Mouse (Mus musculus) hindbrain, embryonic 10.5 days (tissue): ENCODE measurements around the gene Tmem136. TPM values are rescaled to one million over a fixed set of nuclear protein-coding genes. Genes with fewer than 3 reads are reported as not detected.

Experiments
- DNase-seq: peaks from one replicate; pipeline ENCODE4 v3.0.0-alpha.2; 2017; ENCODE audit warnings: low spot score
- H3K27ac ChIP-seq: fragments of 300-500 bp; sonication (generic); 2 replicates; pipeline ENCODE4 v1.5.1; 2016; ENCODE audit warnings: mild to moderate bottlenecking, moderate library complexity
- H3K27me3 ChIP-seq: fragments of 300-500 bp; sonication (generic); 2 replicates; pipeline ENCODE4 v1.6.1; 2016; ENCODE audit warnings: mild to moderate bottlenecking; ENCODE audit not compliant: poor library complexity, insufficient read depth, severe bottlenecking
- H3K36me3 ChIP-seq: fragments of 300-500 bp; sonication (generic); 2 replicates; pipeline ENCODE4 v1.6.1; 2016; ENCODE audit warnings: mild to moderate bottlenecking, moderate library complexity
- H3K4me1 ChIP-seq: fragments of 300-500 bp; sonication (generic); replicated peaks from 2 replicates; pipeline ENCODE4 v1.6.1; 2016; ENCODE audit warnings: mild to moderate bottlenecking
- H3K4me3 ChIP-seq: fragments of 300-500 bp; sonication (generic); 2 replicates; pipeline ENCODE4 v1.5.1; 2016; ENCODE audit warnings: mild to moderate bottlenecking, moderate library complexity
- H3K9me3 ChIP-seq: fragments of 300-500 bp; sonication (generic); 2 replicates; pipeline ENCODE4 v1.6.1; 2016; ENCODE audit warnings: mild to moderate bottlenecking, moderate library complexity
- WGBS: fragments of 180-500 bp; shearing (Covaris S2); methylation state at CpG from one replicate; pipeline ENCODE4 v1.1.7; 2016; 5-methylcytosine and 5-hydroxymethylcytosine counted together
- polyA plus RNA-seq: library from polyadenylated mRNA; unstranded; fragments of >200 nt; fragmentation: Nextera tagmentation; extraction: Ambion mirVana; gene quantifications from 2 replicates; pipeline ENCODE4 v1.2.1, GENCODE M21; 2016

Gene Tmem136
- polyA plus RNA-seq, result 13.0 and 13.7 TPM in 2 replicates

DNA sequence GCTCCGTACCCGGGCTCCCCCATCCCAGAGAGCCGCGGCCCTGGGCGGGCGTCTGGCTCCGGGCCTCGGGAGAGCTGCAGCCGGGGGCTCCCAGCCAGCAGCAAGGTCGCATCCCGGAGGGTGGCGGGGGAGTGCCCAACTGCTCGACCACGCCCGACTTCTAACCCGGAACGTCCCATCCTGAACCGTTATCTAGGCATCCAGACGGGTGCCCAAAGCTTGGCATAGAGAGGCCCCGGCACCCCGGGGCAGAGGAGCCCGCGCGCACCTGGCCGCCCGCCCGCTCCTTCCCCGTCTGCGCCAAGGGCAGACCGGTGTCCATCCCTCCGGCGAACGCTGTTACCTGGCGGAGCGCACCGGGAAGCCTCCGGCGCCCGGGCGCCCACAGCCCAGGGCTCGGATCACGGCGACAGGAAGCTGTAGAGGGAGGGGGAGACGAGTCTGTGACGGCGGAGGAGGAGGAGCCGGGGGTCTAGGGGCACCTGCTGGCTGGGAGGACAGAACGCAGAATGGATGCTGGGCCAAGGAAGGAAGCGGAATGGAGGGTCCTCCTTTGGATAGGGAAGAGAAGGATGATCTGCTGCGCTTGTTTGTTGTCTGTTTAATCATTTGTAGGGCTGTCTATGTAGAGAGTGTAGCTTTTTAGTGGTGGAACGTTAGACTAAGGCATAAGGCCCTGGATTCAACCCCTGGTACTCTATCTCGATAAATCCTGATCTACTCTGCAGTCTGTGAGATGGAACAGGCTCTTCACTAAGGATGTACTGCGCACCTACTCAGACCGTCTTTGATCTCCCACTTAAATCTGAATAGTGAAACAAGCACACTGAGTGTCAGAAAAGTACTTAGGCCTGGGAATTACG, at the start of gene Tmem136:
TSS of gene Tmem136 (minus strand) at position 437 of the 863 bp plus-strand sequence.
- peak; percentile 78 for DNase-seq
- 4% methylated on average over 55 of the region's 55 CpGs for WGBS
- Histone ChIP-seq H3K27me3 (peaks cover 4% of the 10 kb centered on the region; the same call in 1 of the 2 replicates), H3K4me1 (peaks cover 20% of the 10 kb centered on the region), H3K9me3 (no peaks in the 10 kb centered on the region), H3K27ac (peak within 1 kb of the TSS; percentile 89), H3K4me3 (peak within 1 kb of the TSS; percentile 95), H3K36me3 (peaks cover 8% of the 10 kb centered on the region)

DNA sequence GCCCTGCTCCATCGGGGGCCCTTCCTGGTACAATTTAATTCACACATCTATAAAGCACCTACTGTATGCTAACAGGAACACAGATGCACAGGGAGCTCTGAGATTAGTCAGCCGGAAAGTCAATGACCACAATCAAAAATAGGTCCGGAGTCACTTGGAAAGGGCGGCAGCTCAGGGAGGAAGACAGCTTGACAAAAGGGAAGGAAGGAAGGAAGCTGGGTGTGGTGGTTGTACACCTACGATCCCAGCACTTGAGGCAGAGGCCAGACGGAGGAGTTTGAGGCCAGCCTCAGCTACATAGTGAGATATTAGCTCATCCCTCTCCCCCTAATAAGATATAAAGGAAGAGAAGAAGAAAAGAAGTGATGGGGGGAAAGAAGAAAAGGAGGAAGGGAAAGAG, 39.6 kb upstream of the Tmem136 start:
- Histone ChIP-seq H3K4me3 (no peak overlapping the region), H3K4me1 (no peaks in the 10 kb centered on the region), H3K27me3 (no peaks in the 10 kb centered on the region), H3K36me3 (no peaks in the 10 kb centered on the region), H3K27ac (no peak overlapping the region), H3K9me3 (no peaks in the 10 kb centered on the region)
- no peak for DNase-seq
- 86% methylated on average over 6 of the region's 6 CpGs for WGBS

DNA sequence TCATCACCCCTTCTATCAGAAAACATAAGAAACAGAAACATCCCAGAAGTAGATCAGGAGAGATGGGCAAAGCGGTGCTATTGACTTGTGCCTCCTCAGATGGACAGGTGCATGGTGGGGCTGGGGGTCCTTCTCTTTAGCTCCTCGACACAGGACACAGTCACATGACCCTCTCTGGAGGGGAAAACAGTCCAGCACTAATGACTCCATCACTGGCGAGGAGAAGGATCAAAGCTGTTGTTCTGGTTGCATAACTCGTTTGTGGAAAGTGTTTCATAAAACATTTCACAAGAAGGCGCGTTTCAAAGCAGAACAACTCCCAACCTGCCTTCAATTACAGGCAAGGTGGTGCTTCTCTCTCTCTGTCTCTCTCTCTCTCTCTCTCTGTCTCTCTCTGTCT, 35.4 kb upstream of the Tmem136 start:
- no peak for DNase-seq
- H3K4me1 ChIP-seq, result no peaks in the 10 kb centered on the region
- no peak overlapping the region for H3K27ac ChIP-seq
- H3K36me3 ChIP-seq, result no peaks in the 10 kb centered on the region
- no peaks in the 10 kb centered on the region; the same call in 1 of the 2 replicates for H3K27me3 ChIP-seq
- H3K9me3 ChIP-seq, result no peaks in the 10 kb centered on the region
- WGBS, result 89% methylated on average over 6 of the region's 6 CpGs
- no peak overlapping the region for H3K4me3 ChIP-seq

DNA sequence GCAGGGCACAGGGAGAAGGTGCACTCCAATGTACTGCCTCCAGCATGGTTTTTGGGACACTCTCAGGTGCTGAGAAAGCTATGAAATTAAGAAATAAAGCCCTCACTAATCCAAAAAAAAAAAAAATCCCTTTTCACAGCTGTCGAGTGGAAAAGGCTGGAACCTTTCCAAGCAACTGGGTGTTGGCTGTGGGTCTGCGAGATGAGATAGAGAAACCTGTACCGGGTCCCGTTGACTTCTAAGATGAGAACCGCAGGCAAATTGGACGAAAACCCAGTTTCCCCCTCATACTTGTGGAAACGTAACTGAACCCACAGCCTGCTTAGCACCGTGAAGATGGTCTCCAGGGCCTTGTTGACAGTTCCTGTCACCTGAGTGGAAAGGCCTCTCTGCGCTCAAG, 34.6 kb upstream of the Tmem136 start:
- no peak overlapping the region for H3K27ac ChIP-seq
- no peaks in the 10 kb centered on the region for H3K9me3 ChIP-seq
- WGBS, result 84% methylated on average over 9 of the region's 9 CpGs

DNA sequence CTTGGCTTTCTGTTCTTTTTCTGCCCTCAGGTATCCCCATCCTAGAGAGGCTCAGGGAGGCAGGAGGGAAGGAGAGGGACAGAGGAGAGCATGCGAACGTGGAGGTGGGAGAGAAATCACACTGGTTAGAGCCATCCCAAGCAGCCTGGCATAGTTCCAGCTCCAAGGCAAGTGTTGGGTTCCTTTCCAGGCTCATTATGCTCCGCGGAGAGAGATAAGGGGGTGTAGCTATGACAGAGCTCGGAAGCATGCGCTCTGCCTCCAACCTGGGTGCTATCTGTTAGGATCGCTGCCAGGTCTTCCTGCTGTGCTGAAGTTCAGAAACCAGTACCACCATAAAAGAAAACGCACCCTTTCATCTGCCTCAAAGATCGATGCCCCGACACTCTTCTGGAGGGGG, 33.7 kb upstream of the Tmem136 start:
- no peak overlapping the region for H3K27ac ChIP-seq
- no peak for DNase-seq
- WGBS, result 69% methylated on average over 10 of the region's 10 CpGs
- no peaks in the 10 kb centered on the region for H3K36me3 ChIP-seq
- no peaks in the 10 kb centered on the region for H3K4me1 ChIP-seq
- no peaks in the 10 kb centered on the region; the same call in 1 of the 2 replicates for H3K27me3 ChIP-seq
- H3K9me3 ChIP-seq, result no peaks in the 10 kb centered on the region
- H3K4me3 ChIP-seq, result no peak overlapping the region

More for the DNA sequence above, 34.6 kb upstream of the Tmem136 start:
- H3K4me3 ChIP-seq, result no peak overlapping the region
- H3K27me3 ChIP-seq, result no peaks in the 10 kb centered on the region; the same call in 1 of the 2 replicates
- no peaks in the 10 kb centered on the region for H3K36me3 ChIP-seq
- no peak for DNase-seq
- H3K4me1 ChIP-seq, result no peaks in the 10 kb centered on the region

DNA sequence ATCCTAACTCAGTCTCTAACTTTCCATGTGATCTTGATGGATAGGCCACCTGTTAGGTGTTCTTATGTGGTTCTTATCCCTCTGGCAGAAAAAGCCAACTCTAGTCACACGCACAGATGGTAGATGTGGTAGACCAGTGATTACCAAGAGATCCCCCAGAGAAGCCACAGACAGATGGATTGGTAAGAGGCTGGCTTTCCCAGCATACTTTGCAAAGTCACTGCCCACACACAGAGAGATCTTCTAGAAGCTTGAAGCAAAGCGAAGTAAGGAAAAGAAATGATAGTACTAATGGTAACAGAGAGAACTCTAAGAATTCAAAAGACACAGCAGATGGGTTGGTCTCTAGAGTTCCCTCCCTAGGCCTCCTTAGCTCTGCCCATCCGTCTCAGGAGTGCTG, 33.1 kb upstream of the Tmem136 start:
- H3K9me3 ChIP-seq, result no peaks in the 10 kb centered on the region
- H3K4me1 ChIP-seq, result no peaks in the 10 kb centered on the region
- H3K27me3 ChIP-seq, result no peaks in the 10 kb centered on the region; the same call in 1 of the 2 replicates
- H3K27ac ChIP-seq, result no peak overlapping the region
- DNase-seq, result no peak
- H3K36me3 ChIP-seq, result no peaks in the 10 kb centered on the region
- WGBS, result 86% methylated on average over 3 of the region's 3 CpGs
- H3K4me3 ChIP-seq, result no peak overlapping the region

DNA sequence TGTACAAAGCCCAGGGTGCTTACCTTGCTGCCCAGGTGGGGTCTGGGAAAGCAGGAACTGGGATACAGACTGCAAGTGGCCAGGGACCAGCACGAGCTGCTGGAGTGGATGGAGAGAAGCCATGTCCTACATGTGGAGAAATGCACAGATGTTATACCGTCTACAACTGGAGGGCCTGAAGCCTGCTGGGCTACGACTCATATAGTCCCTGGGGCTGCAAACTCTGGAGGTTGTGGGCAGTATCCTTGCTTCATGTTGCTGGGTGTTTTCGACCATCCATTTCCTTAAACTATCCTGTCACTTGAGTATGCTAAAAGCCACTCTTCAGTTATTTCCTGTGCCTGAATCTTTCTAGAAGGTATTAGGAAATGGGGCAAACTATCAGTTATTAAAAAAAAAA, 28.8 kb upstream of the Tmem136 start:
- DNase-seq, result no peak
- WGBS, result 84% methylated on average over 4 of the region's 4 CpGs
- Histone ChIP-seq H3K9me3 (no peaks in the 10 kb centered on the region), H3K27me3 (no peaks in the 10 kb centered on the region; the same call in 1 of the 2 replicates), H3K4me1 (0 out of 2 replicates have a peak, but pooled peaks cover 9% of the 10 kb centered on the region), H3K4me3 (no peak overlapping the region), H3K27ac (no peak overlapping the region), H3K36me3 (no peaks in the 10 kb centered on the region)

DNA sequence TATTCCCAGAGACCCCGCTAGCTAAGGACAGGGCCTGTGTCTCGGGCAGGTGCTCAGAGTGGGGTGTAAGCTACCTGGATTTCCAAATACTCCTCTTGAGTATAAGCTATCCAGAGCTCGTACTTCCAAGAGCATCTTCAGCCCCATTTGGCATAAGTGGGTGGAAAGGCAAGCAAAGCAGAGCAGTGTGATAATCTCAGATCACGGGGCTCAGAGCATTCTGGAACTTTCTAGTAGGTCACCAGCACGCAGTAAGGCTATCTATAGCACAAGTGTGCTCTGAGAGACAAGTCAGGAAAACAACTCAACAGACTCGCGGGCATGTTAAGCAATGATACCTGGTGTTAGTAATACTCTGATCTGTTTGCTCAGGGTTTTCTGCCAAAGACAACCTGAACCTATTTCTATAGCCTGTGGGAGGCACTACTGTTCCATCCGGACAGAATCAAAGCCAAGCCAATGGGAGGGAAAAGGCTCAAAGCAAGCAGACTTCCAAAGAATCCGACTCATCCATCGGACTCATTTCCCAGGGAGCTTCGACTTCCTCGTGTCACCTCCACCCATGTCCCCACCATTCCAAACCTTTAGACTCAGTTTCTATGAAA, 27.9 kb upstream of the Tmem136 start:
- no peak overlapping the region for H3K4me3 ChIP-seq
- 72% methylated on average over 12 of the region's 12 CpGs for WGBS
- no peaks in the 10 kb centered on the region for H3K36me3 ChIP-seq
- DNase-seq, result no peak
- H3K27ac ChIP-seq, result no peak overlapping the region
- no peaks in the 10 kb centered on the region; the same call in 1 of the 2 replicates for H3K27me3 ChIP-seq
- 0 out of 2 replicates have a peak, but pooled peaks cover 9% of the 10 kb centered on the region for H3K4me1 ChIP-seq
- no peaks in the 10 kb centered on the region for H3K9me3 ChIP-seq

DNA sequence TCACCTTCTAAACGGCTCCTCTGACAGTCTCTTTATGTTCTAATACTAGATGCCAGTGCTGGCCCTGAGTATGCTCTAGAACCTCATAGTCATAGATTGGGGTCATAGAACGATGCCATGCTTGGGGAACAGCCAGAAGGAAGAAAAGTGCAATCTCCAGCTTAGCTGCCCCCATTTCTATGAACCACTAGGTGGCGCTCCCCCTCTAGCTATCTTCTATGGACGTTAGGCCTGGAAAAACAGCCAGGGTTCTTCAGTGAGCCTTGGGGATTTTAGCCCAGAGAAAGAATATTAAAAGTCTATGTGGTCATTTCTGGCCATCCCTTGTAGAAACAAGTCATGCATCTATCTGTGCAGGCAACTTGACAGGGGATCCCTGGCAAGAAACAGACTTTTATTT, 25.5 kb upstream of the Tmem136 start:
- peak; percentile 69 for DNase-seq
- no peaks in the 10 kb centered on the region for H3K9me3 ChIP-seq
- no peaks in the 10 kb centered on the region for H3K27me3 ChIP-seq
- no peak overlapping the region for H3K4me3 ChIP-seq
- WGBS, result 12% methylated on average over 4 of the region's 4 CpGs
- H3K36me3 ChIP-seq, result no peaks in the 10 kb centered on the region
- no peak overlapping the region for H3K27ac ChIP-seq
- H3K4me1 ChIP-seq, result 0 out of 2 replicates have a peak, but pooled peaks cover 9% of the 10 kb centered on the region

DNA sequence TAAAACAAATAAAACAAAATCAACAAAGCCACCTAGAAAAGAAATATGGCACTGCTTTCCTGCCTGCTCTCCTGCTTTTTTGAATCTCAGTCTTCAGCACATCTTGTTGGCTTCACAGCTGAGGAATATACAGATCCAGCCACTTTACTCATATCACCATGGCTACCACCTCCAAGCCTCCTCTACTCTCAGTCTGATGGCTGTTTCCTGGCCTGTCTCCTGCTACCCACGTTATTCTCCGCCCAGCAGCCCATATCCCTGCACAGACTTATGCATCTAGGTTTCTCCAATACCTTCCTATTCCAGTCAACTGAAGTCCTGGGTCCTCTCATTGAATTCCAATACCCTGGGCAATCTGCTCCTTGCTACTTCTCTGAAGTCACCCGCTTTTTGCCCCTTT, 17.2 kb upstream of the Tmem136 start:
- 85% methylated on average over 3 of the region's 3 CpGs for WGBS
- Histone ChIP-seq H3K27ac (no peak overlapping the region), H3K27me3 (no peaks in the 10 kb centered on the region), H3K4me3 (no peak overlapping the region), H3K4me1 (peaks cover 11% of the 10 kb centered on the region; the same call in 1 of the 2 replicates), H3K9me3 (no peaks in the 10 kb centered on the region), H3K36me3 (no peaks in the 10 kb centered on the region)
- DNase-seq, result no peak

DNA sequence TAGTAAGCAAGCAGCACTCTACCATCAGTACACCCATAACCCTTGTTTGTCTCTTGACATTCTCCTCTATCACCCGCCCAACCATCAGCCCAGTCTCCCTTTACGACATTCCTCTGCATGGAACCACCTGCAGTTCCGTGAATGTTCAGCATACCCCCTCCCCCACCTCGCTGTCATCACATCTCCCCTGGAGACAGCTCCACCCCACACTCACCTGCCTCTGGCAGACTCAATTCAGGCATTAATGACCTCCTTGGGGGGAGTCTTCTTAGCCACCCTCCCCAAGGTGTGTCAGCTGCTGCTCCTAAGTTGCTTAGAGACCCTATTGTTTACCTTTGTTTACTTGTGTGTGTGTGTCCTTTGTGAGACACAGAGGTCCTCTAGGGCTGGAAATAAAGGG, 16.0 kb upstream of the Tmem136 start:
- no peak for DNase-seq
- no peak overlapping the region for H3K4me3 ChIP-seq
- H3K27me3 ChIP-seq, result no peaks in the 10 kb centered on the region
- WGBS, result 39% methylated on average over 4 of the region's 4 CpGs
- H3K27ac ChIP-seq, result no peak overlapping the region
- H3K4me1 ChIP-seq, result peaks cover 11% of the 10 kb centered on the region; the same call in 1 of the 2 replicates
- H3K36me3 ChIP-seq, result no peaks in the 10 kb centered on the region
- H3K9me3 ChIP-seq, result no peaks in the 10 kb centered on the region

DNA sequence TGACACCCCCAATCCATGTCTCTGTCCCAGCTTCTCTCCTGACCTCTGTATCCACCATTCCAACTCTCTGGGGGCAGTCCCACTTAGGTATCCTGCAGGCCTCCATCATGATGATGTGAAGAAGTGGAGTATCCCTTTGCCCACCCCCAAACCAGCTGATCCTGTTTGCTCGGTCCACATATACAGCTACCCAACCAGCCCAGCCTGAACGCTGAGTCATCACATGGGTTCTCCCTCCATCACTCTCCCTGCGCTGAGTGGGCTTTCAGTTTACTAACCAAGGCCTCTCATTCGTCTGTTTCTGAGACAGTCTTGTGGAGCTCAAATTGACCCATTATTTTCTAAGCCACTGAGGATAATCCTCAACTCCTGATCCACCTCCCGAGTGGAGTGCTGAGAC, 15.6 kb upstream of the Tmem136 start:
- Histone ChIP-seq H3K36me3 (no peaks in the 10 kb centered on the region), H3K27ac (no peak overlapping the region), H3K27me3 (no peaks in the 10 kb centered on the region), H3K4me3 (no peak overlapping the region), H3K9me3 (no peaks in the 10 kb centered on the region), H3K4me1 (peaks cover 11% of the 10 kb centered on the region; the same call in 1 of the 2 replicates)
- 80% methylated on average over 5 of the region's 5 CpGs for WGBS
- no peak for DNase-seq

DNA sequence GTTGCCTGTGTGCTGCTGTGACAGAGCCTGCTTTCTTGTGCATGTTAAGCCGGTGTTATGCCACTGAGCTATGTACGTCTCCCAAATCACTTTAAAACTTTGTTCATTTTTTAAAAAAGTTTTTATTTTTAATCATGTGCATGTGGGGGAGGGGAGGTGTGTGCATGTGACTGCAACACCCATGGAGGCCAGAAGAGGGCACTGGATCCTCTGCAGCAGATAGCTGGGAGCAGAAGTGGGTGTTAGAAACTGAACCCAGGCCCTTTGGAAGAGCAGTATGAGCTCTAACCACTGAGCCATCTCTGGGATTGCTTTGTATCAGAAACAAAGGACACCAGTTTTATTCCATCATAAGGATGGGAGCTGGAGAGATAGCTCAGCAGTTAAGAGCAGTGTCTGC, 14.3 kb upstream of the Tmem136 start:
- Histone ChIP-seq H3K9me3 (no peaks in the 10 kb centered on the region), H3K27me3 (no peaks in the 10 kb centered on the region), H3K4me1 (peaks cover 11% of the 10 kb centered on the region; the same call in 1 of the 2 replicates), H3K36me3 (no peaks in the 10 kb centered on the region), H3K4me3 (no peak overlapping the region), H3K27ac (no peak overlapping the region)
- WGBS, result 96% methylated on average over 2 of the region's 2 CpGs
- DNase-seq, result no peak
